Mouse (Mus musculus) lung, adult 10 weeks (tissue): ENCODE measurements around the gene Ubl4b. TPM values are rescaled to one million over a fixed set of nuclear protein-coding genes. Genes with fewer than 3 reads are reported as not detected.

Experiments used
- polyA plus RNA-seq: library from polyadenylated mRNA; stranded (reverse); fragments of 350-450 nt; fragmentation: Illumina TruSeq; extraction: RNeasy Lipid Tissue Mini Kit (QIAGEN cat#74804); gene quantifications from one replicate; pipeline ENCODE4 v1.2.3, GENCODE M21; 2014; ENCODE audit warnings: low read depth, low replicate concordance; ENCODE audit not compliant: insufficient read depth

The Ubl4b gene
- not detected for polyA plus RNA-seq

GRCm38 (mm10) chr3:107554842-107555241 is at the start of gene Ubl4b:
Ubl4b (minus strand) TSS chr3:107555073.

DNA sequence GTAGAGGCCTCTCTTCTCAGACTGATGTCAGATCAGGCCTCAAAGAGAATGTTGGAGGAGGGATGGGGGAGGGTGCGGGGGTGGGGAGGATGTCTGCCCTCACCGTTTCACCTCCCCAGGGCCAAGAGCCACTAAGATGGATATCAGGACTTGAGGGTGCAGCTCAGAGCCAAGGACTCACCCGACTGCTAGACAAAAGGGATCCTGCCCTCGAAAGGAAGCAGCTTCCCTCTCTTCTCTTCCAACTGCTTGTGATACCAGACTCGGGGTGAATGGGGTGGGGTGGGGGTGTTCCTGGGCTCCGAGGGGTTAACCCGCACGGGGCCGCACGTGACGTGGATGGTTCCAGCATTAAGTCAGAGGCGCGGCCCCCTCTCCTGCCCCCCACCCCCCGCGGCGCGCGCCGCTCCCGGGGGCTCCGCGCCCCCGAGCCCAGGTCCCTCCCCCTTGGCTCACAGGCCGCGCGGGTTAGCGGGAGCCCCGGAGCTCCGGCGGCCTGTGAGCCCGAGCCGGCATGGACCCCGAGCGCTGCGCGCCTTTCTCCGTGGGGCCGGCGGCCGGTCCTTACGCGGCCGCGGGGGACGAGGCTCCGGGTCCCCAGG is 39.9 kb upstream of the Ubl4b start, which contains the start of gene Alx3:
Gene Alx3 (plus strand): TSS at position 370 of the 602 bp plus-strand sequence.

DNA sequence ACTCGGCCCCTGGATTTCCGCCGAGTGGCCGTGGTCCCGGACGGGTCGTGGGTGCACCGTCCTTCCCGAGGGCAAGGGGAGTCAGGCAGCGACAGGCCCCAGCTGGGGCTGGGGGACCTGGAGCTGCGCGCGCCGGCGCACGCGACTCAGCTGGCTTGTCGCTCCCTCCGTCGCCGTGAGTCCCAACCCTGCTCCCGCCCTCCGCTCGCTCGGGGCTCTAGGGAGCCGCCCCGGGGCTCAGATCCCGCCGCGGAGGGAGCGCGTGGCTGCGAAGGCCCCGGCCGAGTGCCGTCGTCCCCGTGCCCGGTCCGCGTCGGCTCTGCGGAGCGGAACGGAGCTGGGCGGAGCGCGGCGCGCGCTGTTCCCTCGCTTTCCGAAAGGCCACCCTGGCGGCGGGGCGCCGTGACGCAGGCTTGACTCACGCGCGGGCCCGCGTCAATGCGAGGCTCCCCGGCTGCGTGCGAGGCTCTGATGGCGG is 37.2 kb downstream of the Ubl4b start, which contains the start of gene Slc6a17:
Gene Slc6a17 (minus strand): TSS at position 388 of the 478 bp plus-strand sequence.

Other genes starting within 250 kb of the Ubl4b start
- gene Rbm15, start 221.4 kb downstream of the Ubl4b start, polyA plus RNA-seq: 3.7 TPM
- gene Kcnc4, start 95.5 kb downstream of the Ubl4b start, polyA plus RNA-seq: 0.08 TPM
- gene Slc6a17, start 37.1 kb downstream of the Ubl4b start, polyA plus RNA-seq: 0.85 TPM
- gene Alx3, start 40.0 kb upstream of the Ubl4b start, polyA plus RNA-seq: not detected
- not detected for gene Gm10961, start 76.2 kb upstream of the Ubl4b start, polyA plus RNA-seq
- gene Strip1, start 76.6 kb upstream of the Ubl4b start, polyA plus RNA-seq: 14.8 TPM
- 30.2 TPM for gene Ahcyl1, start 141.5 kb upstream of the Ubl4b start, polyA plus RNA-seq
- 14.3 TPM for gene Csf1, start 205.4 kb upstream of the Ubl4b start, polyA plus RNA-seq